Mouse (Mus musculus): Measurements from ENCODE around the gene Zmym6.

DNA sequence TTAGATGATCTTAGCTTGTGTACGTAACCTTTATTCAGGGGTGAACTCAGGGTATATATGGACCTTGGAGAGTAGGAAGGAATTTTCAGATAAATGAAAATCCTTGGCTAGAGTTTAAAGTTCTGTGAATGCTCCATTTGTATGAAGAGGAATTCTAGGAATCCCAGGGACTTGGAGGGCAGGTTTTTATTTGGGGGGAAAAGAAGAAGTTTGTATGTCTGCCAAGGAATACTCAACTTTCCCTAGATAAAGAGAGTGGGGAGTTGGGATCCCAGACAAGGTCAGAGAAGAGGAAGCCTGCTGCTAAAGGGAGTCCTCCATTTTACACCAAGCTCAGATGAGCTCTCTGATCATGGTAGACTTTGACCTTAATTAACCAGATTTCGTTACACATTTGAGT is 5.9 kb downstream of the Zmym6 start:
- TF ChIP-seq CTCF (IDR thresholded peaks at IDR 0.05; ENCODE audit: insufficient read depth, low read length) (no peak), POLR2A (IDR thresholded peaks at IDR 0.05; ENCODE audit: borderline replicate concordance, extremely low read depth, low read depth, low read length) (no peak)

Measured in lung, adult 2 months (tissue).